Mouse (Mus musculus) heart, embryonic 11.5 days (tissue): ENCODE data around the gene Hemk1. TPM values are rescaled to one million over a fixed set of nuclear protein-coding genes. Genes with fewer than 3 reads are reported as not detected.

Experiments
- ATAC-seq: fragments of 200-750 bp; cut with Nextera tagmentation; replicated peaks from 2 replicates; pipeline ENCODE4 v1.8.0; 2017; ENCODE audit warnings: moderate library complexity; ENCODE audit not compliant: insufficient number of reproducible peaks, low FRiP score, low TSS enrichment
- H3K27ac ChIP-seq: fragments of 300-500 bp; sonication (generic); 2 replicates; pipeline ENCODE4 v1.5.1; 2014; ENCODE audit warnings: mild to moderate bottlenecking, low read depth, low read length
- H3K27me3 ChIP-seq: fragments of 300-500 bp; sonication (generic); 2 replicates; pipeline ENCODE4 v1.6.1; 2014; ENCODE audit warnings: mild to moderate bottlenecking, low read length, mixed read lengths; ENCODE audit not compliant: control insufficient read depth, insufficient read depth
- H3K36me3 ChIP-seq: fragments of 300-500 bp; sonication (generic); 2 replicates; pipeline ENCODE4 v1.6.1; 2014; ENCODE audit warnings: mild to moderate bottlenecking, low read length, moderate library complexity, mixed read lengths; ENCODE audit not compliant: control insufficient read depth, insufficient read depth
- H3K4me1 ChIP-seq: fragments of 300-500 bp; sonication (generic); 2 replicates; pipeline ENCODE4 v1.6.1; 2014; ENCODE audit warnings: low read length; ENCODE audit not compliant: control insufficient read depth, insufficient read depth
- H3K4me2 ChIP-seq: fragments of 300-500 bp; sonication (generic); 2 replicates; pipeline ENCODE4 v1.6.1; 2014; ENCODE audit warnings: mild to moderate bottlenecking, moderate library complexity
- H3K4me3 ChIP-seq: fragments of 300-500 bp; sonication (generic); 2 replicates; pipeline ENCODE4 v1.5.1; 2014; ENCODE audit warnings: low read depth, low read length
- H3K9ac ChIP-seq: fragments of 300-500 bp; sonication (generic); 2 replicates; pipeline ENCODE4 v1.6.1; 2014; ENCODE audit warnings: mild to moderate bottlenecking, low read depth, low read length, moderate library complexity
- H3K9me3 ChIP-seq: fragments of 300-500 bp; sonication (generic); replicated peaks from 2 replicates; pipeline ENCODE4 v1.6.1; 2016; ENCODE audit warnings: low read length; ENCODE audit not compliant: control insufficient read depth
- WGBS: fragments of 180-500 bp; shearing (Covaris S2); extraction: QIAGEN DNeasy Blood & Tissue Kit; methylation state at CpG from one replicate; pipeline ENCODE4 v1.1.7; 2014; ENCODE audit not compliant: insufficient replicate concordance; 5-methylcytosine and 5-hydroxymethylcytosine counted together
- polyA plus RNA-seq: library from polyadenylated mRNA; unstranded; fragments of >200 nt; fragmentation: Nextera tagmentation; extraction: Ambion mirVana; gene quantifications from 2 replicates; pipeline ENCODE4 v1.2.1, GENCODE M21; 2014

Hemk1 gene
- polyA plus RNA-seq, 1 experiment from 2014 or later: 12.1 TPM

- Histone ChIP-seq H3K27me3 (peaks cover 8% of the 10 kb centered on the region; the same call in 1 of the 2 replicates), H3K4me3 (no peak overlapping the region), H3K9me3 (no peaks in the 10 kb centered on the region), H3K4me1 (peaks cover 3% of the 10 kb centered on the region), H3K9ac (no peak overlapping the region), H3K27ac (no peak overlapping the region), H3K36me3 (no peaks in the 10 kb centered on the region), H3K4me2 (no peak overlapping the region)
- WGBS: 55% methylated on average over 1 of the region's 1 CpGs
- no peak for ATAC-seq
Observed at GRCm38 (mm10) chr9:107354826-107355225, 16.7 kb upstream of the Hemk1 start.

DNA sequence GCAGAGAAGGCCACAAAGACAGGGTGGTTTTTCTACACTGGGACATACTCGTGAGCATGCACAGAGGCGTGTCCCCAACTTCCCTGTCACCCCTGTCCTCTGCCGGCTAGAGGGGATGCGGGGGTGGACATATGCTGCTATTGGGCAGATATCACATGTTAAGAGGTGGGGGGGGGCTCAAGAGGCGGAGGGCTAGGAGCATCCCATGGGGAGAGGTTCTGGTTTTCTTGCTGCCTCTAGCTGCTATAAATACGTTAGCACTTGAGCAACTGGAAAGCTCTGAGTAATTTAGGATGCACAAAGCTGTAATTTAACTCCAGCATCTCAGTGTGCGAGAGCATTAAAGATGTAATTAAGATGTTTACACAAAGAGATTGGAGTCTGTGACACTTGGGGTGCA is 11.2 kb upstream of the Hemk1 start:
- WGBS: 57% methylated on average over 7 of the region's 7 CpGs
- H3K9me3 ChIP-seq: no peaks in the 10 kb centered on the region
- H3K4me1 ChIP-seq: no peaks in the 10 kb centered on the region
- H3K36me3 ChIP-seq: no peaks in the 10 kb centered on the region
- H3K27ac ChIP-seq: no peak overlapping the region
- H3K4me3 ChIP-seq: no peak overlapping the region
- no peaks in the 10 kb centered on the region; the same call in 1 of the 2 replicates for H3K27me3 ChIP-seq
- no peak for ATAC-seq
- no peak overlapping the region for H3K4me2 ChIP-seq
- no peak overlapping the region for H3K9ac ChIP-seq

DNA sequence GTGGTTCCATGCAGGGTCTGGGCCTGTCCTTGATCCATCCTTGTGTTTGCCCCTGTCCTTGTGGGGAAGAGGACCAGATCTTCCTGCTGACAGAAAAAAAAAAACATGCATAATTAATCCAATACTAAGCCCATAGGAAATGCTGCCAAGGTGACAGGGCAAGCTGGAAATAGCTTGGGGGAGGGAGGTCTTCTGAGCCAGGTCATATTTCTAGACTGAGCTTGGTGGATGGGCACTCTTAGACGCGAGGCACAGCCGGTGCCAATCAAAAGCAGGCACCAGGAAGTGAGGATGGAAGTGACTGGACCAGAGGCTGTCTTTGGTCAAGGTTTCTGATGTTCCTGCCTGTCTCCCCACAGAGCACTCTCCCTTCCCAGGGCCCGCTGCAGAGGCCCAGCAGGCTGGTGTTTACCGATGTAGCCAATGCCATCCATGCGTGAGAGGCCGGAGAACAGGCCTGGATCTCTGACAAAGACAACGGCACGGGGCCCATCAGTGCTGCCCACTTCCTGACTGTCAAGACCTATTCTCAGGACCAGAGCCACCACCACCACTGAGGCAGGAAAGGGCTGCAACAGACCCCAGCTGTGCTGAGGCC is 9.5 kb upstream of the Hemk1 start:
- Histone ChIP-seq H3K4me1 (no peaks in the 10 kb centered on the region), H3K9ac (no peak overlapping the region), H3K9me3 (no peaks in the 10 kb centered on the region), H3K36me3 (no peaks in the 10 kb centered on the region), H3K4me3 (no peak overlapping the region), H3K27me3 (peaks cover 2% of the 10 kb centered on the region; the same call in 1 of the 2 replicates), H3K4me2 (no peak overlapping the region), H3K27ac (no peak overlapping the region)
- WGBS: 67% methylated on average over 9 of the region's 9 CpGs
- ATAC-seq: no peak

GRCm38 (mm10) chr9:107346081-107346480 is 7.9 kb upstream of the Hemk1 start:
- no peaks in the 10 kb centered on the region for H3K36me3 ChIP-seq
- peaks cover 15% of the 10 kb centered on the region for H3K27me3 ChIP-seq
- no peak overlapping the region for H3K4me3 ChIP-seq
- no peaks in the 10 kb centered on the region for H3K4me1 ChIP-seq
- 75% methylated on average over 8 of the region's 8 CpGs for WGBS
- no peaks in the 10 kb centered on the region for H3K9me3 ChIP-seq
- H3K4me2 ChIP-seq: no peak overlapping the region
- ATAC-seq: no peak
- H3K27ac ChIP-seq: no peak overlapping the region
- H3K9ac ChIP-seq: no peak overlapping the region

DNA sequence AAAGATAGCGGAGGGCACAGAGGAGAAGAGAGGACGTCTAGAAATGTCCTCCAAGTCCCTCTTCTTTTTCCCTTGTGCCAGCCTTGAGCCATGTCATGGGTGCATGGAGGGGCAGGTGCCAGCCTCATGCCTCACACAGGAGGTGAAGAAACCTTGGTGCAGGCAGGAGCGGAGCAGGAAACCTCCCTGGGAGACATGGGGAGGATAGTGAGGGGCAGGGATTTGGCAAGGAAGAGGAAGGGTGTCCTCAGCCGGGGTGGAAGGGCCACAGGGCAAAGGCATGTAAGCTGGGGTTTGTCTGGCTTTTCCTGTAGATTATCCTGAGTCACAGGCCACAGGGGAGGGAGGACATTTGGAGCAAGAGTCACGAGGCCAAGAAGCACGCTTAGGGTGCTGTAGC is 5.9 kb upstream of the Hemk1 start:
- Histone ChIP-seq H3K9ac (no peak overlapping the region), H3K4me1 (no peaks in the 10 kb centered on the region), H3K9me3 (no peaks in the 10 kb centered on the region), H3K27ac (no peak overlapping the region), H3K36me3 (no peaks in the 10 kb centered on the region), H3K4me2 (no peak overlapping the region), H3K27me3 (peaks cover 16% of the 10 kb centered on the region), H3K4me3 (no peak overlapping the region)
- no peak for ATAC-seq
- WGBS: 64% methylated on average over 6 of the region's 6 CpGs

- H3K27me3 ChIP-seq: peaks cover 16% of the 10 kb centered on the region
- H3K4me3 ChIP-seq: no peak overlapping the region
- H3K4me2 ChIP-seq: no peak overlapping the region
- H3K4me1 ChIP-seq: no peaks in the 10 kb centered on the region
- H3K27ac ChIP-seq: no peak overlapping the region
- 55% methylated on average over 8 of the region's 8 CpGs for WGBS
- no peak for ATAC-seq
- H3K9ac ChIP-seq: no peak overlapping the region; the same call in 1 of the 2 replicates
- no peaks in the 10 kb centered on the region for H3K36me3 ChIP-seq
- H3K9me3 ChIP-seq: no peaks in the 10 kb centered on the region
Observed at GRCm38 (mm10) chr9:107343146-107343943, 5.2 kb upstream of the Hemk1 start.

GRCm38 (mm10) chr9:107342201-107342709 is 4.1 kb upstream of the Hemk1 start:
- Histone ChIP-seq H3K27ac (no peak overlapping the region), H3K9me3 (no peaks in the 10 kb centered on the region), H3K4me1 (no peaks in the 10 kb centered on the region; the same call in 1 of the 2 replicates), H3K4me2 (no peak overlapping the region), H3K36me3 (no peaks in the 10 kb centered on the region), H3K27me3 (peaks cover 16% of the 10 kb centered on the region), H3K4me3 (no peak overlapping the region), H3K9ac (no peak overlapping the region)
- WGBS: 82% methylated on average over 11 of the region's 11 CpGs
- no peak for ATAC-seq

- no peak overlapping the region for H3K27ac ChIP-seq
- peak overlapping the region; percentile 70 for H3K9ac ChIP-seq
- H3K27me3 ChIP-seq: peaks cover 16% of the 10 kb centered on the region
- no peaks in the 10 kb centered on the region for H3K9me3 ChIP-seq
- peak overlapping the region; percentile 90 for H3K4me2 ChIP-seq
- no peak for ATAC-seq
- peak overlapping the region; percentile 70 for H3K4me3 ChIP-seq
- H3K4me1 ChIP-seq: no peaks in the 10 kb centered on the region; the same call in 1 of the 2 replicates
- 50% methylated on average over 12 of the region's 12 CpGs for WGBS
- H3K36me3 ChIP-seq: no peaks in the 10 kb centered on the region
Observed at GRCm38 (mm10) chr9:107340911-107341645, 2.9 kb upstream of the Hemk1 start.
